Mouse (Mus musculus) spleen, adult 10 weeks (tissue): ENCODE data around the gene Smok3c. TPM values are rescaled to one million over a fixed set of nuclear protein-coding genes. Genes with fewer than 3 reads are reported as not detected.

ENCODE experiments used
- polyA plus RNA-seq: library from polyadenylated mRNA; stranded (reverse); fragments of 350-450 nt; fragmentation: Illumina TruSeq; extraction: RNeasy Lipid Tissue Mini Kit (QIAGEN cat#74804); gene quantifications from one replicate; pipeline ENCODE4 v1.2.3, GENCODE M21; 2015; ENCODE audit warnings: low replicate concordance; ENCODE audit not compliant: insufficient read depth

Smok3c gene
- not detected for polyA plus RNA-seq

GRCm38 (mm10) chr5:138052894-138053293 lies at the start of gene Smok3c:
TSS of gene Smok3c (plus strand) at chr5:138053194.

GRCm38 (mm10) chr5:138020961-138021479 lies 32.0 kb upstream of the Smok3c start, which contains the start of the genes Smok3a and Smok3b:
TSS of gene Smok3a (plus strand) at chr5:138021261.
TSS of gene Smok3b (plus strand) at chr5:138021429.

GRCm38 (mm10) chr5:138084996-138085395 lies 32.0 kb downstream of the Smok3c start, which contains the start of gene Zkscan1:
TSS of gene Zkscan1 (plus strand) at chr5:138085084.

Other genes with a start within 250 kb of the Smok3c start
- gene Pilra, start 216.9 kb upstream of the Smok3c start, polyA plus RNA-seq = 50.0 TPM
- gene Pilrb1, start 195.1 kb upstream of the Smok3c start, polyA plus RNA-seq = 59.4 TPM
- gene Pilrb2, start 181.4 kb upstream of the Smok3c start, polyA plus RNA-seq = 53.7 TPM
- not detected for gene Cyp3a13, start 131.6 kb upstream of the Smok3c start, polyA plus RNA-seq
- not detected for gene Gjc3, start 90.1 kb upstream of the Smok3c start, polyA plus RNA-seq
- gene Azgp1, start 71.7 kb upstream of the Smok3c start, polyA plus RNA-seq = not detected
- gene Smok3a, start 31.9 kb upstream of the Smok3c start, polyA plus RNA-seq = not detected
- gene Smok3b, start 31.8 kb upstream of the Smok3c start, polyA plus RNA-seq = not detected
- 13.1 TPM for gene Zkscan1, start 31.9 kb downstream of the Smok3c start, polyA plus RNA-seq
- gene Zscan21, start 63.7 kb downstream of the Smok3c start, polyA plus RNA-seq = 19.8 TPM
- gene Zfp113, start 102.5 kb downstream of the Smok3c start, polyA plus RNA-seq = 13.6 TPM
- 87.2 TPM for gene Cops6, start 107.9 kb downstream of the Smok3c start, polyA plus RNA-seq
- 27.2 TPM for gene Ap4m1, start 118.8 kb downstream of the Smok3c start, polyA plus RNA-seq
- gene Mcm7, start 119.2 kb downstream of the Smok3c start, polyA plus RNA-seq = 78.9 TPM
- 25.7 TPM for gene Taf6, start 134.3 kb downstream of the Smok3c start, polyA plus RNA-seq
- gene Cnpy4, start 134.3 kb downstream of the Smok3c start, polyA plus RNA-seq = 29.8 TPM
- gene Mblac1, start 141.1 kb downstream of the Smok3c start, polyA plus RNA-seq = 1.4 TPM
- gene Nxpe5, start 172.7 kb downstream of the Smok3c start, polyA plus RNA-seq = 2.1 TPM
- 18.6 TPM for gene Lamtor4, start 202.3 kb downstream of the Smok3c start, polyA plus RNA-seq
- gene BC037034, start 210.8 kb downstream of the Smok3c start, polyA plus RNA-seq = 30.6 TPM
- 0.12 TPM for gene Gal3st4, start 219.6 kb downstream of the Smok3c start, polyA plus RNA-seq
- not detected for gene Gm43720, start 226.8 kb downstream of the Smok3c start, polyA plus RNA-seq
- 3.7 TPM for gene Gpc2, start 226.8 kb downstream of the Smok3c start, polyA plus RNA-seq
- gene Stag3, start 227.0 kb downstream of the Smok3c start, polyA plus RNA-seq = 2.2 TPM